Mouse (Mus musculus): ENCODE data around the gene 4933430I17Rik. TPM values are rescaled to one million over a fixed set of nuclear protein-coding genes. Genes with fewer than 3 reads are reported as not detected.

The 4933430I17Rik gene
- polyA plus RNA-seq, 1 experiment: 9.8 TPM

DNA sequence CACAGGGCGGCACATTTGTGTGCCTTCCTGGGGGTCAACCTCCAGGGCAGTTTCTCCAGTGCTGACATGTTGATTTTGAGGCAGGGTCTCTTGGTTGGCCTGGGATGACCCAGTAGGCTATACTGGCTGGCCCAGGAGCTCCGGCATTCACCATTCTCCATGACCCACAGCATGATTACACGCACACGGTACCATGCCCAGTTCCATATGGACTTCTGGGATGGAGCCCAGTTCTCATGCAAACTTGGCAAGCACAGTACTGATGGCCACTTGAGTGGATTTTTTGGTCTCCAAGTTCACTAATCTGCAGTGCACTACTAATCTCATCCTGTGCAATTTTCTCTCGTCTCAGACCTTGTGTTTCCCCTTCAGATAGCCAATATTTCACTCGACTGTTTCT is 42.5 kb downstream of the 4933430I17Rik start:
- Histone ChIP-seq H3K4me3 (ENCODE audit: control insufficient read depth, low read depth, low read length) (no peak overlapping the region), H3K36me3 (ENCODE audit: control insufficient read depth, insufficient read depth, low read length) (no peaks in the 10 kb centered on the region), H3K4me1 (ENCODE audit: control insufficient read depth, insufficient read depth, low read length) (peaks cover 4% of the 10 kb centered on the region), H3K27ac (ENCODE audit: control insufficient read depth, insufficient read depth, low read depth, low read length) (no peak overlapping the region), H3K27me3 (ENCODE audit: control insufficient read depth, insufficient read depth, low read length) (no peaks in the 10 kb centered on the region)
- no peak for TF ChIP-seq CTCF (IDR thresholded peaks at IDR 0.05; ENCODE audit: control insufficient read depth, insufficient read depth, insufficient replicate concordance, low read depth, low read length)
- no peak for TF ChIP-seq POLR2A (IDR thresholded peaks at IDR 0.05; ENCODE audit: control insufficient read depth, low read depth, low read length)

DNA sequence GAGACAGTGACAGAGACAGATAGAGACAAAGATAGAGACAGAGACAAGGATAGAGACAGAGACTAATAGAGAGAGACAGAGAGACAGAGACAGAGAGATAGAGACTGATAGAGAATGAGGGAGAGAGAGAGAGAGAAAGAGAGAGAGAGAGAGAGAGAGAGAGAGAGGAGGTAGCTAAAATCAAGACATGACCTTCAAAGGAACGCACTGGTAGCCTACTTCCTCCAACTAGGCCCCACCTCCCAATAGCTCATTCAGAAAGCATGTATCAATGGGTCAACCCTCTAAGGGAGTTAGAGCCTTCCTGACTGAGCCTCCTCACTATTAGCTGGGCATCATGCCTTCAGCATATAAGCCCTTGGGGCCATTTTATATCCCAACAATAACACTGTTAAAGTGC is 43.2 kb downstream of the 4933430I17Rik start:
- H3K36me3 ChIP-seq (ENCODE audit: control insufficient read depth, insufficient read depth, low read length): no peaks in the 10 kb centered on the region
- peaks cover 4% of the 10 kb centered on the region for H3K4me1 ChIP-seq (ENCODE audit: control insufficient read depth, insufficient read depth, low read length)
- H3K27ac ChIP-seq (ENCODE audit: control insufficient read depth, insufficient read depth, low read depth, low read length): no peak overlapping the region
- TF ChIP-seq POLR2A (IDR thresholded peaks at IDR 0.05; ENCODE audit: control insufficient read depth, low read depth, low read length) (no peak), CTCF (IDR thresholded peaks at IDR 0.05; ENCODE audit: control insufficient read depth, insufficient read depth, insufficient replicate concordance, low read depth, low read length) (no peak)
- no peak overlapping the region for H3K4me3 ChIP-seq (ENCODE audit: control insufficient read depth, low read depth, low read length)
- H3K27me3 ChIP-seq (ENCODE audit: control insufficient read depth, insufficient read depth, low read length): no peaks in the 10 kb centered on the region

DNA sequence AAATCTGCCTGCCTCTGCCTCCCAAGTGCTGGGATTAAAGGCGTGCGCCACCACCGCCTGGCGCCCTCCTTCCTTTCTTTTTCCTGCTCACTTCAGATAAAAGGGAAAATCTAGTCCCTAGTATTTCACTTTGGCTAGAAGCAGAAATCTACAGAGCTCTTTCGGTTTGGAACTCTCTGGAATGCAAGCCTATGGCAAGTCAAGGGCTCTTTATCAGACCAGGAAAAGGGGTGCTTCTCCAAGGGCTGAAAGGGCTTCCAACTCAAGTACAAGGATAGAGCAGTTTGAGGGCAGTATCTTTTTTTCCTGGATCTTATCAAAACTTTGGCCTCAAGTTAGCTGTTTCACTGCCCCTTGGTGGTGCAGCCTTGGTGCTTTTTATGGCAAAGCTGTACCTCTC is 44.4 kb downstream of the 4933430I17Rik start:
- H3K27ac ChIP-seq (ENCODE audit: control insufficient read depth, insufficient read depth, low read depth, low read length): no peak overlapping the region

DNA sequence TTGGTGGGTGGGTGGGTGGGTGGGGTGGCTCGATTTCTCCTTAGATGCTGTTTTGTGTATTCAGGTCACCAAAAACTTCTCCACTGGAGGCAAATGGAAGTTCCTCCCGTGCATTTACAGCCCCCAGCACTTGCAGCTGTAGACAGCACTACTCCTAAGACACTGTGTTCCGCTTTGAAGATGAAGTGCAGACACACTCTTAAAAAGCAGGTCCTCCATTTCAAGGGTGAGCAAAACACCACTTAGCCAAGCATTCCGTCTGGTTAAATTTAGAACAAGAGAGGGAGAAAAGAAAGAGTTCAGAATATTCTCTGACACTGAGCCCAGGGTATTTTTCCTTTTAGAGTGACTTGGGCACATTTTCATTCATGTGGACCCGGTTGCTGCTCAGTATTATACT is 44.9 kb downstream of the 4933430I17Rik start:
- Histone ChIP-seq H3K36me3 (ENCODE audit: control insufficient read depth, insufficient read depth, low read length) (no peaks in the 10 kb centered on the region), H3K4me3 (ENCODE audit: control insufficient read depth, low read depth, low read length) (no peak overlapping the region), H3K27me3 (ENCODE audit: control insufficient read depth, insufficient read depth, low read length) (no peaks in the 10 kb centered on the region), H3K27ac (ENCODE audit: control insufficient read depth, insufficient read depth, low read depth, low read length) (no peak overlapping the region), H3K4me1 (ENCODE audit: control insufficient read depth, insufficient read depth, low read length) (peaks cover 2% of the 10 kb centered on the region)
- TF ChIP-seq CTCF (IDR thresholded peaks at IDR 0.05; ENCODE audit: control insufficient read depth, insufficient read depth, insufficient replicate concordance, low read depth, low read length): no peak
- TF ChIP-seq POLR2A (IDR thresholded peaks at IDR 0.05; ENCODE audit: control insufficient read depth, low read depth, low read length): no peak

More for the DNA sequence above, 44.4 kb downstream of the 4933430I17Rik start:
- Histone ChIP-seq H3K4me3 (ENCODE audit: control insufficient read depth, low read depth, low read length) (no peak overlapping the region), H3K36me3 (ENCODE audit: control insufficient read depth, insufficient read depth, low read length) (no peaks in the 10 kb centered on the region), H3K4me1 (ENCODE audit: control insufficient read depth, insufficient read depth, low read length) (peaks cover 4% of the 10 kb centered on the region), H3K27me3 (ENCODE audit: control insufficient read depth, insufficient read depth, low read length) (no peaks in the 10 kb centered on the region)
- no peak for TF ChIP-seq CTCF (IDR thresholded peaks at IDR 0.05; ENCODE audit: control insufficient read depth, insufficient read depth, insufficient replicate concordance, low read depth, low read length)
- no peak for TF ChIP-seq POLR2A (IDR thresholded peaks at IDR 0.05; ENCODE audit: control insufficient read depth, low read depth, low read length)

- TF ChIP-seq POLR2A (IDR thresholded peaks at IDR 0.05; ENCODE audit: control insufficient read depth, low read depth, low read length) (no peak), CTCF (IDR thresholded peaks at IDR 0.05; ENCODE audit: control insufficient read depth, insufficient read depth, insufficient replicate concordance, low read depth, low read length) (no peak)
- peaks cover 2% of the 10 kb centered on the region; the same call in 1 of the 2 replicates for H3K4me1 ChIP-seq (ENCODE audit: control insufficient read depth, insufficient read depth, low read length)
- H3K4me3 ChIP-seq (ENCODE audit: control insufficient read depth, low read depth, low read length): no peak overlapping the region; the same call in none of the 2 replicates
- H3K36me3 ChIP-seq (ENCODE audit: control insufficient read depth, insufficient read depth, low read length): no peaks in the 10 kb centered on the region
- no peak overlapping the region for H3K27ac ChIP-seq (ENCODE audit: control insufficient read depth, insufficient read depth, low read depth, low read length)
- H3K27me3 ChIP-seq (ENCODE audit: control insufficient read depth, insufficient read depth, low read length): no peaks in the 10 kb centered on the region
Measured at GRCm38 (mm10) chr4:62582365-62583264, 57.4 kb downstream of the 4933430I17Rik start.

- peak overlapping the region; percentile 27 for H3K4me3 ChIP-seq (ENCODE audit: control insufficient read depth, low read depth, low read length)
- H3K27ac ChIP-seq (ENCODE audit: control insufficient read depth, insufficient read depth, low read depth, low read length): no peak overlapping the region
- no peaks in the 10 kb centered on the region for H3K27me3 ChIP-seq (ENCODE audit: control insufficient read depth, insufficient read depth, low read length)
- H3K36me3 ChIP-seq (ENCODE audit: control insufficient read depth, insufficient read depth, low read length): no peaks in the 10 kb centered on the region
- H3K4me1 ChIP-seq (ENCODE audit: control insufficient read depth, insufficient read depth, low read length): peaks cover 2% of the 10 kb centered on the region; the same call in 1 of the 2 replicates
- no peak for TF ChIP-seq POLR2A (IDR thresholded peaks at IDR 0.05; ENCODE audit: control insufficient read depth, low read depth, low read length)
- no peak for TF ChIP-seq CTCF (IDR thresholded peaks at IDR 0.05; ENCODE audit: control insufficient read depth, insufficient read depth, insufficient replicate concordance, low read depth, low read length)
Measured at GRCm38 (mm10) chr4:62583265-62584092, 58.3 kb downstream of the 4933430I17Rik start.

GRCm38 (mm10) chr4:62587067-62587466 is 61.9 kb downstream of the 4933430I17Rik start:
- peaks cover 2% of the 10 kb centered on the region; the same call in 1 of the 2 replicates for H3K4me1 ChIP-seq (ENCODE audit: control insufficient read depth, insufficient read depth, low read length)
- H3K36me3 ChIP-seq (ENCODE audit: control insufficient read depth, insufficient read depth, low read length): no peaks in the 10 kb centered on the region
- H3K27ac ChIP-seq (ENCODE audit: control insufficient read depth, insufficient read depth, low read depth, low read length): no peak overlapping the region
- TF ChIP-seq CTCF (IDR thresholded peaks at IDR 0.05; ENCODE audit: control insufficient read depth, insufficient read depth, insufficient replicate concordance, low read depth, low read length) (no peak), POLR2A (IDR thresholded peaks at IDR 0.05; ENCODE audit: control insufficient read depth, low read depth, low read length) (no peak)
- no peak overlapping the region for H3K4me3 ChIP-seq (ENCODE audit: control insufficient read depth, low read depth, low read length)
- H3K27me3 ChIP-seq (ENCODE audit: control insufficient read depth, insufficient read depth, low read length): no peaks in the 10 kb centered on the region
